Mouse (Mus musculus): ENCODE data around the gene Zcchc2. TPM values are rescaled to one million over a fixed set of nuclear protein-coding genes. Genes with fewer than 3 reads are reported as not detected.

Gene Zcchc2
- polyA plus RNA-seq, 1 experiment from 2014 or later = 3.8 TPM

GRCm38 (mm10) chr1:105982496-105983364 is 7.5 kb upstream of the Zcchc2 start:
- Histone ChIP-seq H3K9me3 (ENCODE audit: control insufficient read depth, low read depth, low read length) (no peaks in the 10 kb centered on the region), H3K27ac (ENCODE audit: low read length) (no peak overlapping the region), H3K9ac (replicated peaks; ENCODE audit: low read depth, low read length) (no peak overlapping the region), H3K27me3 (ENCODE audit: control insufficient read depth, insufficient read depth, low read length) (no peaks in the 10 kb centered on the region), H3K4me2 (replicated peaks; ENCODE audit: low read depth, low read length) (no peak overlapping the region), H3K4me3 (ENCODE audit: low read depth, low read length) (no peak overlapping the region), H3K36me3 (ENCODE audit: control insufficient read depth, insufficient read depth, low read length) (no peaks in the 10 kb centered on the region), H3K4me1 (ENCODE audit: control insufficient read depth, insufficient read depth, low read length) (no peaks in the 10 kb centered on the region)
- 63% methylated on average over 6 of the region's 6 CpGs for WGBS
- no peak for ATAC-seq (ENCODE audit: insufficient number of reproducible peaks, insufficient read depth, low FRiP score, low read depth)

GRCm38 (mm10) chr1:105984172-105984571 is 6.0 kb upstream of the Zcchc2 start:
- no peak overlapping the region for H3K9ac ChIP-seq (replicated peaks; ENCODE audit: low read depth, low read length)
- H3K36me3 ChIP-seq (ENCODE audit: control insufficient read depth, insufficient read depth, low read length) = no peaks in the 10 kb centered on the region
- H3K4me3 ChIP-seq (ENCODE audit: low read depth, low read length) = no peak overlapping the region
- no peaks in the 10 kb centered on the region for H3K4me1 ChIP-seq (ENCODE audit: control insufficient read depth, insufficient read depth, low read length)
- no peaks in the 10 kb centered on the region for H3K9me3 ChIP-seq (ENCODE audit: control insufficient read depth, low read depth, low read length)
- no peak for ATAC-seq (ENCODE audit: insufficient number of reproducible peaks, insufficient read depth, low FRiP score, low read depth)
- no peak overlapping the region for H3K4me2 ChIP-seq (replicated peaks; ENCODE audit: low read depth, low read length)
- no peaks in the 10 kb centered on the region for H3K27me3 ChIP-seq (ENCODE audit: control insufficient read depth, insufficient read depth, low read length)
- no peak overlapping the region for H3K27ac ChIP-seq (ENCODE audit: low read length)
- 93% methylated on average over 3 of the region's 3 CpGs for WGBS

- Histone ChIP-seq H3K9ac (replicated peaks; ENCODE audit: low read depth, low read length) (no peak overlapping the region), H3K36me3 (ENCODE audit: control insufficient read depth, insufficient read depth, low read length) (no peaks in the 10 kb centered on the region), H3K4me3 (ENCODE audit: low read depth, low read length) (no peak overlapping the region), H3K4me1 (ENCODE audit: control insufficient read depth, insufficient read depth, low read length) (peaks cover 15% of the 10 kb centered on the region; the same call in 1 of the 2 replicates), H3K9me3 (ENCODE audit: control insufficient read depth, low read depth, low read length) (no peaks in the 10 kb centered on the region), H3K27ac (ENCODE audit: low read length) (no peak overlapping the region), H3K4me2 (replicated peaks; ENCODE audit: low read depth, low read length) (no peak overlapping the region), H3K27me3 (ENCODE audit: control insufficient read depth, insufficient read depth, low read length) (no peaks in the 10 kb centered on the region)
- ATAC-seq (ENCODE audit: insufficient number of reproducible peaks, insufficient read depth, low FRiP score, low read depth) = no peak
- WGBS = 38% methylated on average over 3 of the region's 3 CpGs
Observed at GRCm38 (mm10) chr1:105988171-105988570, 2.0 kb upstream of the Zcchc2 start.

- Histone ChIP-seq H3K36me3 (ENCODE audit: control insufficient read depth, insufficient read depth, low read length) (no peaks in the 10 kb centered on the region), H3K9me3 (ENCODE audit: control insufficient read depth, low read depth, low read length) (no peaks in the 10 kb centered on the region), H3K27ac (ENCODE audit: low read length) (no peak overlapping the region), H3K9ac (replicated peaks; ENCODE audit: low read depth, low read length) (no peak overlapping the region), H3K4me3 (ENCODE audit: low read depth, low read length) (peak overlapping the region; percentile 82), H3K4me1 (ENCODE audit: control insufficient read depth, insufficient read depth, low read length) (peaks cover 17% of the 10 kb centered on the region; the same call in 1 of the 2 replicates), H3K4me2 (replicated peaks; ENCODE audit: low read depth, low read length) (peak overlapping the region; percentile 69), H3K27me3 (ENCODE audit: control insufficient read depth, insufficient read depth, low read length) (no peaks in the 10 kb centered on the region)
- ATAC-seq (ENCODE audit: insufficient number of reproducible peaks, insufficient read depth, low FRiP score, low read depth) = no peak
- WGBS = 67% methylated on average over 14 of the region's 14 CpGs
Observed at GRCm38 (mm10) chr1:105988903-105989639, 1.1 kb upstream of the Zcchc2 start.

- peaks cover 17% of the 10 kb centered on the region; the same call in 1 of the 2 replicates for H3K4me1 ChIP-seq (ENCODE audit: control insufficient read depth, insufficient read depth, low read length)
- H3K4me3 ChIP-seq (ENCODE audit: low read depth, low read length) = peak overlapping the region; percentile 82
- H3K36me3 ChIP-seq (ENCODE audit: control insufficient read depth, insufficient read depth, low read length) = no peaks in the 10 kb centered on the region
- peak overlapping the region; percentile 76; the same call in 1 of the 2 replicates for H3K9ac ChIP-seq (replicated peaks; ENCODE audit: low read depth, low read length)
- no peaks in the 10 kb centered on the region for H3K27me3 ChIP-seq (ENCODE audit: control insufficient read depth, insufficient read depth, low read length)
- H3K4me2 ChIP-seq (replicated peaks; ENCODE audit: low read depth, low read length) = peak overlapping the region; percentile 69
- 1% methylated on average over 13 of the region's 13 CpGs for WGBS
- no peak for ATAC-seq (ENCODE audit: insufficient number of reproducible peaks, insufficient read depth, low FRiP score, low read depth)
- no peaks in the 10 kb centered on the region for H3K9me3 ChIP-seq (ENCODE audit: control insufficient read depth, low read depth, low read length)
- no peak overlapping the region for H3K27ac ChIP-seq (ENCODE audit: low read length)
Observed at GRCm38 (mm10) chr1:105989640-105989984, 594 bp upstream of the Zcchc2 start.

- ATAC-seq (ENCODE audit: insufficient number of reproducible peaks, insufficient read depth, low FRiP score, low read depth) = peak; percentile 16
- Histone ChIP-seq H3K27ac (ENCODE audit: low read length) (peak overlapping the region; percentile 94), H3K4me2 (replicated peaks; ENCODE audit: low read depth, low read length) (peak overlapping the region; percentile 95), H3K4me3 (ENCODE audit: low read depth, low read length) (peak overlapping the region; percentile 82), H3K9ac (replicated peaks; ENCODE audit: low read depth, low read length) (peak overlapping the region; percentile 76), H3K27me3 (ENCODE audit: control insufficient read depth, insufficient read depth, low read length) (no peaks in the 10 kb centered on the region), H3K9me3 (ENCODE audit: control insufficient read depth, low read depth, low read length) (no peaks in the 10 kb centered on the region), H3K4me1 (ENCODE audit: control insufficient read depth, insufficient read depth, low read length) (peaks cover 17% of the 10 kb centered on the region; the same call in 1 of the 2 replicates), H3K36me3 (ENCODE audit: control insufficient read depth, insufficient read depth, low read length) (no peaks in the 10 kb centered on the region)
- under 1% methylated on average over 103 of the region's 104 CpGs for WGBS
Observed at GRCm38 (mm10) chr1:105990911-105991761, 930 bp downstream of the Zcchc2 start.

- peak overlapping the region; percentile 82 for H3K4me3 ChIP-seq (ENCODE audit: low read depth, low read length)
- H3K4me2 ChIP-seq (replicated peaks; ENCODE audit: low read depth, low read length) = peak overlapping the region; percentile 95
- H3K9me3 ChIP-seq (ENCODE audit: control insufficient read depth, low read depth, low read length) = no peaks in the 10 kb centered on the region
- H3K4me1 ChIP-seq (ENCODE audit: control insufficient read depth, insufficient read depth, low read length) = peaks cover 19% of the 10 kb centered on the region; the same call in 1 of the 2 replicates
- 36% methylated on average over 17 of the region's 17 CpGs for WGBS
- ATAC-seq (ENCODE audit: insufficient number of reproducible peaks, insufficient read depth, low FRiP score, low read depth) = no peak
- 0 out of 2 replicates have a peak overlapping the region, but pooled peaks have one; percentile 94 for H3K27ac ChIP-seq (ENCODE audit: low read length)
- H3K36me3 ChIP-seq (ENCODE audit: control insufficient read depth, insufficient read depth, low read length) = no peaks in the 10 kb centered on the region
- H3K27me3 ChIP-seq (ENCODE audit: control insufficient read depth, insufficient read depth, low read length) = no peaks in the 10 kb centered on the region
- peak overlapping the region; percentile 76 for H3K9ac ChIP-seq (replicated peaks; ENCODE audit: low read depth, low read length)
Observed at GRCm38 (mm10) chr1:105991931-105992837, 2.0 kb downstream of the Zcchc2 start.
